ENCODE assay signal across 8 mouse cellular contexts in the genomic region with DNA sequence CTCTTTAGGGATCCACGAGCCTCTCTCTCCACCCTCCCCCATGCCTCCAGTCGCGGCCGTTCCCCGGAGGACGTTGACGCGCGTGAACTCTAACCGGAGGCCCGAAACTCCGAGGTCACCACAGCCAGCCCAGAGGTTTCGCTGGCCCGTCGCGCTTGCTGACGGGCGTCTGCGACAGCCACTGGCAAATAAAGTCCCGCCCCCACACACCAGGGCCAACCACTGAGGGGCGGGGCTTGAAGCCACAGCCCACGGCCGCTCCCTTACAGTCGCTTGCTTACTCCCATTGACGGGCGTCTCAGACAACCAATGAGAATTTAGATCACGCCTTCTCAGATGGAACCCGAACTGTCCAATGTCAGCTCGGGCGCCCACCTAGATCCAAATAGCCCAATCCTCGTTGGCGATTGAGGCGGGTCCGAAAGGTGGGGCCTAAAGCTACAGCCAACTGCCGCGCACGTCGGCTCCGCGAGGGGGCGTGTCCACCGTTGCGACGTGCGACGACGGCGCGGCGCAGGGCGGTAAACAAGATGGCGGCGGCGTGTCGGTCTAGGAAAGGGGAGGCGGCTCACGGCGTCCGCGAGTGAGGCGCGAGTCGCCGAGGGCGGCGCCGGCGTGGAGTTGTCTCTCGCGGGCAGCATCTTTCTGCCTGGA. TPM values are rescaled to one million over a fixed set of nuclear protein-coding genes. Genes with fewer than 3 reads are reported as not detected.
DNase-seq lines count a peak whose midpoint lies in the region; ATAC-seq and TF ChIP-seq lines count a peak whose summit lies in the region.

A gene (plus strand): TSS at position 514 of the 654 bp plus-strand sequence.

- TF ChIP-seq CTCF in liver, embryonic 14.5 days (IDR thresholded peaks at IDR 0.05; ENCODE audit: low read depth): peak; percentile 40
- peak; percentile 62 for TF ChIP-seq CTCF in stomach, postnatal 0 days (IDR thresholded peaks at IDR 0.05; ENCODE audit: low read depth)

- peak; percentile 97 for ATAC-seq in heart, embryonic 15.5 days (replicated peaks; ENCODE audit: insufficient number of reproducible peaks, insufficient read depth, low FRiP score, low read depth)
- ATAC-seq in liver, embryonic 14.5 days (ENCODE audit: insufficient read depth): peak; percentile 93
- peak; percentile 97 for ATAC-seq in neural tube, embryonic 11.5 days (ENCODE audit: insufficient read depth, low FRiP score, low TSS enrichment)
- peak; percentile 98 for ATAC-seq in stomach, postnatal 0 days (ENCODE audit: low FRiP score, low TSS enrichment)

- H3K27ac ChIP-seq in forebrain, embryonic 10.5 days: peak within 1 kb of the TSS; percentile 93
- H3K27ac ChIP-seq in heart, embryonic 15.5 days: peak within 1 kb of the TSS; percentile 93
- H3K27ac ChIP-seq in liver, embryonic 14.5 days: peak within 1 kb of the TSS; percentile 91
- H3K27ac ChIP-seq in neural tube, embryonic 11.5 days (ENCODE audit: low read depth, low read length): peak within 1 kb of the TSS; percentile 53; the same call in 1 of the 2 replicates
- peak within 1 kb of the TSS; percentile 91 for H3K27ac ChIP-seq in stomach, postnatal 0 days (replicated peaks)

- peaks cover 50% of the 10 kb centered on the region for H3K4me1 ChIP-seq in forebrain, embryonic 10.5 days
- H3K4me1 ChIP-seq in heart, embryonic 15.5 days (replicated peaks): peaks cover 45% of the 10 kb centered on the region
- peaks cover 19 to 29% of the 10 kb centered on the region in 2 experiments for H3K4me1 ChIP-seq in liver, embryonic 14.5 days (replicated peaks; ENCODE audit: control insufficient read depth in 2 of 2, insufficient read depth in 2 of 2, low read length in 1 of 2)
- peaks cover 26% of the 10 kb centered on the region for H3K4me1 ChIP-seq in neural tube, embryonic 11.5 days (ENCODE audit: control insufficient read depth, insufficient read depth, low read length)
- H3K4me1 ChIP-seq in stomach, postnatal 0 days (replicated peaks; ENCODE audit: control insufficient read depth, insufficient read depth): peaks cover 10% of the 10 kb centered on the region; the same call in 1 of the 2 replicates

- H3K36me3 ChIP-seq in forebrain, embryonic 10.5 days (replicated peaks): peaks cover 34% of the 10 kb centered on the region
- peaks cover 5% of the 10 kb centered on the region; the same call in 1 of the 2 replicates for H3K36me3 ChIP-seq in heart, embryonic 15.5 days
- H3K36me3 ChIP-seq in liver, embryonic 14.5 days (replicated peaks; ENCODE audit: control insufficient read depth, insufficient read depth, low read depth): peaks cover 30% of the 10 kb centered on the region
- H3K36me3 ChIP-seq in neural tube, embryonic 11.5 days (ENCODE audit: control insufficient read depth, insufficient read depth, low read length): no peaks in the 10 kb centered on the region; the same call in 1 of the 2 replicates
- H3K36me3 ChIP-seq in stomach, postnatal 0 days (ENCODE audit: control insufficient read depth, insufficient read depth, low read length): 0 out of 2 replicates have a peak, but pooled peaks cover 3% of the 10 kb centered on the region

- peak within 1 kb of the TSS; percentile 95 for H3K9ac ChIP-seq in heart, embryonic 15.5 days
- H3K9ac ChIP-seq in liver, embryonic 14.5 days (replicated peaks): peak within 1 kb of the TSS; percentile 99
- H3K9ac ChIP-seq in neural tube, embryonic 11.5 days (ENCODE audit: low read length): peak within 1 kb of the TSS; percentile 85
- H3K9ac ChIP-seq in stomach, postnatal 0 days (ENCODE audit: low read length): peak within 1 kb of the TSS; percentile 90

- no peaks in the 10 kb centered on the region for H3K9me3 ChIP-seq in forebrain, embryonic 10.5 days
- no peaks in the 10 kb centered on the region for H3K9me3 ChIP-seq in heart, embryonic 15.5 days (replicated peaks)
- no peaks in the 10 kb centered on the region for H3K9me3 ChIP-seq in liver, embryonic 14.5 days (ENCODE audit: control insufficient read depth, low read length)
- H3K9me3 ChIP-seq in neural tube, embryonic 11.5 days (ENCODE audit: control insufficient read depth, low read length): no peaks in the 10 kb centered on the region
- H3K9me3 ChIP-seq in stomach, postnatal 0 days (ENCODE audit: control insufficient read depth, low read length): no peaks in the 10 kb centered on the region

- 0 out of 2 replicates have a peak, but pooled peaks have one; percentile 3 for TF ChIP-seq EP300 in liver, embryonic 14.5 days (IDR thresholded peaks at IDR 0.05; ENCODE audit: low read depth)
- TF ChIP-seq EP300 in stomach, postnatal 0 days (optimal IDR thresholded peaks at IDR 0.05): no peak

- peak within 1 kb of the TSS; percentile 92 for H3K4me2 ChIP-seq in heart, embryonic 15.5 days
- H3K4me2 ChIP-seq in liver, embryonic 14.5 days (ENCODE audit: low read depth): peak within 1 kb of the TSS; percentile 81
- peak within 1 kb of the TSS; percentile 94 for H3K4me2 ChIP-seq in neural tube, embryonic 11.5 days (ENCODE audit: low read depth)
- peak within 1 kb of the TSS; percentile 90 for H3K4me2 ChIP-seq in stomach, postnatal 0 days (replicated peaks; ENCODE audit: low read depth)

- peak within 1 kb of the TSS; percentile 93 for H3K4me3 ChIP-seq in forebrain, embryonic 10.5 days
- H3K4me3 ChIP-seq in heart, embryonic 15.5 days: peak within 1 kb of the TSS; percentile 95
- H3K4me3 ChIP-seq in liver, embryonic 14.5 days (ENCODE audit: insufficient read depth in 1 of 2, low read depth in 2 of 2, low read length in 2 of 2): peak within 1 kb of the TSS; percentile 85 to 97
- peak within 1 kb of the TSS; percentile 95 for H3K4me3 ChIP-seq in neural tube, embryonic 11.5 days (ENCODE audit: low read depth, low read length)
- H3K4me3 ChIP-seq in stomach, postnatal 0 days (ENCODE audit: low read depth, low read length): peak within 1 kb of the TSS; percentile 91

- peak; percentile 96 to 97 for DNase-seq in CD8-positive naive resting alpha-beta T cell, adult 2 months (ENCODE audit: low read depth in 2 of 2, low spot score in 2 of 2)
- peak; percentile 100 for DNase-seq in c-Kit-positive CD71-negative TER-119-negative erythroid progenitor cells, embryonic 14.5 days (ENCODE audit: low read depth)
- DNase-seq in forebrain, embryonic 10.5 days (ENCODE audit: extremely low spot score, low spot score): peak; percentile 98
- DNase-seq in kidney, postnatal 25 days: peak; percentile 100
- peak; percentile 100 for DNase-seq in liver, embryonic 14.5 days (ENCODE audit: low read depth in 3 of 3, low spot score in 3 of 3)
- peak; percentile 99 for DNase-seq in neural tube, embryonic 11.5 days (ENCODE audit: low spot score)
- peak; percentile 99 for DNase-seq in stomach, postnatal 0 days (ENCODE audit: low spot score)

- under 1% methylated on average over 70 of the region's 70 CpGs for WGBS in forebrain, embryonic 10.5 days
- under 1% methylated on average over 70 of the region's 70 CpGs for WGBS in heart, embryonic 15.5 days
- WGBS in liver, embryonic 14.5 days (ENCODE audit: insufficient replicate concordance): under 1% methylated on average over 70 of the region's 70 CpGs
- under 1% methylated on average over 70 of the region's 70 CpGs for WGBS in neural tube, embryonic 11.5 days
- under 1% methylated on average over 62 of the region's 70 CpGs for WGBS in stomach, postnatal 0 days

- H3K27me3 ChIP-seq in forebrain, embryonic 10.5 days (ENCODE audit: poor library complexity, severe bottlenecking): no peaks in the 10 kb centered on the region
- no peaks in the 10 kb centered on the region for H3K27me3 ChIP-seq in heart, embryonic 15.5 days
- no peaks in the 10 kb centered on the region for H3K27me3 ChIP-seq in liver, embryonic 14.5 days (ENCODE audit: control insufficient read depth, insufficient read depth, low read length)
- no peaks in the 10 kb centered on the region for H3K27me3 ChIP-seq in neural tube, embryonic 11.5 days (ENCODE audit: control insufficient read depth, insufficient read depth, low read length)
- H3K27me3 ChIP-seq in stomach, postnatal 0 days (ENCODE audit: control insufficient read depth, insufficient read depth, low read length): no peaks in the 10 kb centered on the region

RNA-seq across cellular contexts. Expression of the gene that starts here (rescaled TPM):
- polyA plus RNA-seq in forebrain, embryonic 10.5 days (2016; fragmentation: Nextera tagmentation; extraction: Ambion mirVana): 14.4 and 18.1 TPM in 2 replicates
- 10.0 and 14.2 TPM in 2 replicates for polyA plus RNA-seq in heart, embryonic 15.5 days (2015; fragmentation: Nextera tagmentation; extraction: Ambion mirVana)
- 80.5 and 88.8 TPM in 2 replicates for polyA plus RNA-seq in liver, embryonic 14.5 days (2012; rRNA removed)
- 17.4 and 18.9 TPM in 2 replicates for polyA plus RNA-seq in liver, embryonic 14.5 days (2014; fragmentation: Nextera tagmentation; extraction: Ambion mirVana)
- 22.0 and 23.5 TPM in 2 replicates for polyA plus RNA-seq in neural tube, embryonic 11.5 days (2014; fragmentation: Nextera tagmentation; extraction: Ambion mirVana)
- polyA plus RNA-seq in stomach, postnatal 0 days (2015; fragmentation: Nextera tagmentation; extraction: Ambion mirVana): 10.3 and 11.2 TPM in 2 replicates

Comparison
In these comparisons a context has a peak if more than half of its experiments do, and no peak if none do; other contexts are left out.
1. Peak in every context shown above with its lines: DNase-seq, ATAC-seq, H3K4me3 ChIP-seq and H3K27ac ChIP-seq.